Mouse (Mus musculus) lung, postnatal 10 days (tissue): ENCODE measurements around the gene Aqr.
A peak's percentile ranks its signal among the peaks of the same experiment; 100 is the strongest.

Source experiments
- DNase-seq: peaks from one replicate; pipeline ENCODE4 v3.0.0; 2021

The Aqr gene

DNA sequence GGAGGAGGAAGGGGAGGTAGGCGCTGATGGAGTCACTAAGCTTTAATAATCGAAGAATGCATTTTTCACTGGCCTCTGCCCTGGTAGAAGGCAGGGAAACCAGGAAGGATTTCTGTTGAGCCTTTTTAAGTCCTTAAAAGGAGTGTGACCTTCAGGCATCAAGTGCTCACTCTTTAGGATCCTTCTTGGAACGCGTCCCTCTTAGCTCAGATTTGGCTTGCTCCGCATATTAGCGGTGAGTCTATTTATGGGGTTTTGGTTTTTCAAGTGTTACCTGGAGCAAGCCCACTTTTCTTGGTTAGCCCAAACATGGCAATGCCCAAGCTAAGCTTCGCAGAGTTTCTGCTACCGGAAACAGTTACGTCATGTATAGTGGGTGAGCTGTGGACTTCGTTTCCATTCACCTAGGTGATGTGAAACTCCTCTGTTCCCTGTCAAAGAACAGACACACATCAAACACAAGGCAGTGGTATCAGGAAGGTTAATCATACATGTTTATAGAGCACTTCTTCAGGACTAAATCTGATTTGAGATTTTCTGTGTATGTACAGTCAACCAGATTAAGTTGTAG, 128.5 kb downstream of the Aqr start:
- no peak for DNase-seq

GRCm38 (mm10) chr2:114057303-114057853, 129.4 kb downstream of the Aqr start:
- peak; percentile 14 for DNase-seq

- no peak for DNase-seq
Observed at GRCm38 (mm10) chr2:114054129-114054528, 132.7 kb downstream of the Aqr start.

DNA sequence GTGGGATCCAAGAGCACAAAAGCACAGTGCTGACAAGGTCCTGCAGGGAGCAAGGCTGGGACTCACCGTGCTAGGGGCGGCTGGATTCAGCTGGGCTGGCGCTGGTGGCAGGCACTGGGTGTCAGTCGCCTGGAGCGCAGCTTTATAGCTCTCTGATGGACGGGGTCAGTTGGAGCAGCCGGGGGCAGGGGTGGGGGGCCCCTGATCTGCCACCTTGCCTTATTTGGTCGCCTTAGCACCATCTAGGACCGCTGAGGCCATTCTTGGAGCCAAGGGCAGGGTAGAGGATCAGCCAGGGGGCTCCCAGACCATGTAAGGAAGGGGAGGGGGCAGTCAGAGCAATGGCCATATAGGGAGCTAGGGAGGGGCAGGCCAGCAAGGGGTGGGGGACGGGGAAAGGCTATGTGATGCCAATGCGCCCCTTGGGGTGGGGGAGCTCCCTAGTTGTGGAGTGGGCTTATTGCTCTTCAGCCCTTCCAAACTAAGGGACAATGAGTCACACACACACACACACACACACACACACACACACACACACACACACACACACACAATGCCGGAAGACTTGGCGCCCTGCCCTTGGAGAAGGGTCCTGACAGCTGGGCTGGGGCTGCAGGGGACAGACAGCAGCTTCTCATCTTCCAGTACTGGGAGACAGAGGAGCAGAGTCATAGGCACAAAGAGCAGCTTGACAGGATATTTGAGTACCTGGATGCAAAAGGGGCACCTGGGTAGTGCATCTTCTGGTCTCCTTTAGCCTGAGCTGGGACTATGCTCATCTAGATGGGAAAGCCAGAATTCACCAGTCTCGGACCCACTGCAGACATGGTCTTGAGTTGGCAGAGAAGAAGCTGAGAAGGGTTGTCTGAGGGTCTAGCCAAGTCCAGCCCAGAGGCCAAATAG, 133.9 kb downstream of the Aqr start, which contains the start of gene Actc1:
TSS of gene Actc1 (minus strand) at position 853 of the 903 bp plus-strand sequence.
- DNase-seq, result no peak

DNA sequence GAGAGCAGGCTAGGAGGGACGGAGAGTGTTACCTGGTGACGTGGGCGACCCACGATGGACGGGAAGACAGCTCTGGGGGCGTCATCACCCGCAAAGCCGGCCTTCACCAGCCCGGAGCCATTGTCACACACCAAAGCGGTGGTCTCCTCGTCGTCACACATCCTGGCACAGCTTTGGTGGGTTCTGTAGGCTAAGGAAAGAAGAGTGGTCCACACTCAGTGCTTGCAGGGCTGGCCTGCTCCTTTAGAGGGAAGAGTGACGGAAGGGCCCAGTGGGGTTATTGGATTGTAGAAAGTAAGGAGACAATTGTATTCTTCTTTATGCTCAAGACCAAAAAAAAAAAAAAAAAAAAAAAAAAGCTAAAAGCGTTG, 135.0 kb downstream of the Aqr start:
- DNase-seq, result no peak
